Mouse (Mus musculus) embryonic facial prominence, embryonic 11.5 days (tissue): ENCODE measurements around the gene Tomm6. TPM values are rescaled to one million over a fixed set of nuclear protein-coding genes. Genes with fewer than 3 reads are reported as not detected.

Experiments
- ATAC-seq: fragments of 200-750 bp; cut with Nextera tagmentation; replicated peaks from 2 replicates; pipeline ENCODE4 v1.8.0; 2017; ENCODE audit warnings: low read depth; ENCODE audit not compliant: insufficient number of reproducible peaks, low FRiP score, low TSS enrichment
- DNase-seq: peaks from one replicate; pipeline ENCODE4 v3.0.0-alpha.2; 2015; ENCODE audit warnings: low spot score
- H3K27ac ChIP-seq: fragments of 300-500 bp; sonication (generic); replicated peaks from 2 replicates; pipeline ENCODE4 v1.5.1; 2014; ENCODE audit warnings: mild to moderate bottlenecking, low read depth, low read length, control low read depth
- H3K27me3 ChIP-seq: fragments of 300-500 bp; sonication (generic); 2 replicates; pipeline ENCODE4 v1.6.1; 2014; ENCODE audit warnings: mild to moderate bottlenecking, low read length, moderate library complexity, mixed read lengths; ENCODE audit not compliant: control insufficient read depth, insufficient read depth
- H3K36me3 ChIP-seq: fragments of 300-500 bp; sonication (generic); replicated peaks from 2 replicates; pipeline ENCODE4 v1.6.1; 2014; ENCODE audit warnings: low read depth, mild to moderate bottlenecking, low read length, moderate library complexity, mixed read lengths; ENCODE audit not compliant: control insufficient read depth, insufficient read depth
- H3K4me1 ChIP-seq: fragments of 300-500 bp; sonication (generic); 2 replicates; pipeline ENCODE4 v1.6.1; 2014; ENCODE audit warnings: low read length, mixed read lengths; ENCODE audit not compliant: control insufficient read depth, insufficient read depth
- H3K4me2 ChIP-seq: fragments of 300-500 bp; sonication (generic); 2 replicates; pipeline ENCODE4 v1.6.1; 2014; ENCODE audit warnings: low read depth, mild to moderate bottlenecking, control low read depth, low read length, moderate library complexity
- H3K4me3 ChIP-seq: fragments of 300-500 bp; sonication (generic); 2 replicates; pipeline ENCODE4 v1.5.1; 2014; ENCODE audit warnings: low read depth, low read length, control low read depth
- H3K9ac ChIP-seq: fragments of 300-500 bp; sonication (generic); replicated peaks from 2 replicates; pipeline ENCODE4 v1.6.1; 2014; ENCODE audit warnings: mild to moderate bottlenecking, control low read depth, low read length
- H3K9me3 ChIP-seq: fragments of 300-500 bp; sonication (generic); replicated peaks from 2 replicates; pipeline ENCODE4 v1.6.1; 2016; ENCODE audit warnings: mild to moderate bottlenecking, low read length, inconsistent platforms, mixed read lengths; ENCODE audit not compliant: control insufficient read depth
- WGBS: fragments of 180-500 bp; shearing (Covaris S2); extraction: QIAGEN DNeasy Blood & Tissue Kit; methylation state at CpG from one replicate; pipeline ENCODE4 v1.1.7; 2014; 5-methylcytosine and 5-hydroxymethylcytosine counted together
- polyA plus RNA-seq: library from polyadenylated mRNA; unstranded; fragments of >200 nt; fragmentation: Nextera tagmentation; extraction: Ambion mirVana; gene quantifications from 2 replicates; pipeline ENCODE4 v1.2.1, GENCODE M21; 2014

Tomm6 gene
- 394 and 398 TPM in 2 replicates for polyA plus RNA-seq

GRCm38 (mm10) chr17:47688344-47688607 is at the start of gene Tomm6:
Gene Tomm6, minus strand, starts transcription at chr17:47688386.
- no peaks in the 10 kb centered on the region for H3K36me3 ChIP-seq
- H3K4me2 ChIP-seq = peak within 1 kb of the TSS; percentile 97
- DNase-seq (no peak), ATAC-seq (no peak)
- peak within 1 kb of the TSS; percentile 84 for H3K9ac ChIP-seq
- no peaks in the 10 kb centered on the region for H3K9me3 ChIP-seq
- H3K27ac ChIP-seq = peak within 1 kb of the TSS; percentile 22; the same call in 1 of the 2 replicates
- no peaks in the 10 kb centered on the region for H3K27me3 ChIP-seq
- H3K4me1 ChIP-seq = no peaks in the 10 kb centered on the region; the same call in 1 of the 2 replicates
- WGBS = under 1% methylated on average over 9 of the region's 9 CpGs
- H3K4me3 ChIP-seq = peak within 1 kb of the TSS; percentile 88

GRCm38 (mm10) chr17:47737271-47738065 is 49.3 kb upstream of the Tomm6 start:
- H3K4me3 ChIP-seq = peak overlapping the region; percentile 68
- peak overlapping the region; percentile 57 for H3K9ac ChIP-seq
- peak overlapping the region; percentile 98 for H3K4me2 ChIP-seq
- peak; percentile 72 for DNase-seq
- no peaks in the 10 kb centered on the region for H3K9me3 ChIP-seq
- ATAC-seq = peak; percentile 83
- H3K27ac ChIP-seq = no peak overlapping the region
- H3K4me1 ChIP-seq = peaks cover 7% of the 10 kb centered on the region
- WGBS = 1% methylated on average over 53 of the region's 60 CpGs
- H3K27me3 ChIP-seq = peaks cover 16% of the 10 kb centered on the region
- H3K36me3 ChIP-seq = no peaks in the 10 kb centered on the region

- Histone ChIP-seq H3K27ac (no peak within 1 kb of the TSS), H3K4me2 (peak within 1 kb of the TSS; percentile 98), H3K9me3 (no peaks in the 10 kb centered on the region), H3K9ac (peak within 1 kb of the TSS; percentile 57), H3K4me3 (peak within 1 kb of the TSS; percentile 68), H3K4me1 (peaks cover 7% of the 10 kb centered on the region), H3K27me3 (peaks cover 16% of the 10 kb centered on the region), H3K36me3 (no peaks in the 10 kb centered on the region)
- ATAC-seq (peak; percentile 67), DNase-seq (peak; percentile 96)
- WGBS = 0% methylated on average over 44 of the region's 47 CpGs
Measured at GRCm38 (mm10) chr17:47736856-47737255, 48.7 kb upstream of the Tomm6 start, which contains the start of gene Tfeb. Gene Tfeb, plus strand, starts transcription at chr17:47737030.

- H3K27me3 ChIP-seq = peaks cover 16% of the 10 kb centered on the region
- no peak for ATAC-seq
Measured at GRCm38 (mm10) chr17:47735553-47736100, 47.4 kb upstream of the Tomm6 start.

GRCm38 (mm10) chr17:47730633-47731575 is 42.7 kb upstream of the Tomm6 start:
- H3K36me3 ChIP-seq = no peaks in the 10 kb centered on the region
- H3K4me3 ChIP-seq = no peak overlapping the region
- no peak overlapping the region for H3K4me2 ChIP-seq
- no peak overlapping the region for H3K27ac ChIP-seq
- H3K9ac ChIP-seq = no peak overlapping the region
- DNase-seq (no peak), ATAC-seq (no peak)
- H3K9me3 ChIP-seq = no peaks in the 10 kb centered on the region
- no peaks in the 10 kb centered on the region for H3K4me1 ChIP-seq
- H3K27me3 ChIP-seq = no peaks in the 10 kb centered on the region
- WGBS = 48% methylated on average over 24 of the region's 24 CpGs

More at GRCm38 (mm10) chr17:47735553-47736100, 47.4 kb upstream of the Tomm6 start:
- WGBS = 69% methylated on average over 14 of the region's 14 CpGs
- DNase-seq = no peak
- Histone ChIP-seq H3K36me3 (no peaks in the 10 kb centered on the region), H3K4me3 (no peak overlapping the region), H3K9ac (no peak overlapping the region), H3K4me1 (peaks cover 7% of the 10 kb centered on the region), H3K4me2 (no peak overlapping the region), H3K27ac (no peak overlapping the region), H3K9me3 (no peaks in the 10 kb centered on the region)

GRCm38 (mm10) chr17:47726566-47726965 is 38.4 kb upstream of the Tomm6 start, which contains the start of gene Pgc:
Gene Pgc, plus strand, starts transcription at chr17:47726842.
- Histone ChIP-seq H3K4me3 (no peak within 1 kb of the TSS), H3K36me3 (no peaks in the 10 kb centered on the region), H3K27me3 (no peaks in the 10 kb centered on the region), H3K27ac (no peak within 1 kb of the TSS), H3K4me2 (no peak within 1 kb of the TSS), H3K9ac (no peak within 1 kb of the TSS), H3K4me1 (no peaks in the 10 kb centered on the region), H3K9me3 (no peaks in the 10 kb centered on the region)
- ATAC-seq (no peak), DNase-seq (no peak)
- 75% methylated on average over 11 of the region's 11 CpGs for WGBS

- ATAC-seq = no peak
- 91% methylated on average over 4 of the region's 4 CpGs for WGBS
Measured at GRCm38 (mm10) chr17:47721183-47721582, 33.0 kb upstream of the Tomm6 start.

More at GRCm38 (mm10) chr17:47721183-47721582, 33.0 kb upstream of the Tomm6 start:
- H3K36me3 ChIP-seq = no peaks in the 10 kb centered on the region
- DNase-seq = no peak
- H3K4me1 ChIP-seq = no peaks in the 10 kb centered on the region
- H3K9ac ChIP-seq = no peak overlapping the region
- H3K27me3 ChIP-seq = no peaks in the 10 kb centered on the region
- H3K4me2 ChIP-seq = no peak overlapping the region
- no peak overlapping the region for H3K4me3 ChIP-seq
- no peaks in the 10 kb centered on the region for H3K9me3 ChIP-seq
- H3K27ac ChIP-seq = no peak overlapping the region
